Mouse (Mus musculus): ENCODE results near the gene Gpc6.
A peak's percentile ranks its signal among the peaks of the same experiment; 100 is the strongest.

Gpc6 gene

DNA sequence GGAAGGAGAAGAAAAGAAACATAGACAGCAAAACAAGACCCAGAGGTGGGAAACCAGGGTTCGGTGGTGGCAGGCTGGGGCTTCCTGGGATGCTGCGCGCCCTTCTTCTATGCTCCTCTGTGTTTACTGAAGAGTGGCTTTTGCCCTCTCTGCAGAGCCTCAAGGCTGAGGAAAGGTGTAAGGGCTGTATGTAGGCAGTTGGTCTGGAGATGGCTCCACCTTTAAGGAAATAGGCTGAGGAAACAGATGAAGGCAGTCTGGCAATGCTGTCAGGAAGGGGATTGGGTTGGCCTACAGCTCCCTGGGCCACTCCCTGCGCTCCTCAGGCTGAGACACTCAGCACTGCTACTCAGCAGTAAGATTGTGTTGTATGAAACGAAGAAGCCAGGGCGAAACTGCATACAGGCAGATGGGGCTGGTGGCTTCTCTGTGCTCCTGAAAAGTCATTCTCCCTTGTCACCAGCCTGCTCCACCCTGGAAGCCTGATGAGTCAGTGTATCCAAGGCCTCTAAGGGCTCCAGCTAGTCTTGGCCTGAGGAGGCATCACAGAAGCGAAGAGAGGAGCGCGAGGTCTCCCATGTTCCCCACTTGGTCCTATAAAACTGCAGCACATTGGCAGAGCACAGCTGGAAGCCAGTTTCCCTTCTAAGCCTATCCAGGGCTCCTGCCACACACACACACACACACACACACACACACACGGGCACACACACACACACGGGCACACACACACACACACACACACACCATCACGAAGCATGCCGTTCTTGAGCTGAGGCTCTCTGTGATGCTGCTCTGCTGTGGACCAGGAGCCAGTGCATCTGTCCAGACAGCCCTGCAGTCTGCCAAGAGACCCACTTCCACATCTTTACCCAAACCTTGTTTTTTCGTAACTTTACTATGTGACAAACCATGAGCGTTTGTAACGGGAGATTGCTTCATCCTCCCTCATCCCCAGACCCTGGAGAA is 1006.0 kb downstream of the Gpc6 start:
- DNase-seq (ENCODE audit: low spot score) = no peak

DNA sequence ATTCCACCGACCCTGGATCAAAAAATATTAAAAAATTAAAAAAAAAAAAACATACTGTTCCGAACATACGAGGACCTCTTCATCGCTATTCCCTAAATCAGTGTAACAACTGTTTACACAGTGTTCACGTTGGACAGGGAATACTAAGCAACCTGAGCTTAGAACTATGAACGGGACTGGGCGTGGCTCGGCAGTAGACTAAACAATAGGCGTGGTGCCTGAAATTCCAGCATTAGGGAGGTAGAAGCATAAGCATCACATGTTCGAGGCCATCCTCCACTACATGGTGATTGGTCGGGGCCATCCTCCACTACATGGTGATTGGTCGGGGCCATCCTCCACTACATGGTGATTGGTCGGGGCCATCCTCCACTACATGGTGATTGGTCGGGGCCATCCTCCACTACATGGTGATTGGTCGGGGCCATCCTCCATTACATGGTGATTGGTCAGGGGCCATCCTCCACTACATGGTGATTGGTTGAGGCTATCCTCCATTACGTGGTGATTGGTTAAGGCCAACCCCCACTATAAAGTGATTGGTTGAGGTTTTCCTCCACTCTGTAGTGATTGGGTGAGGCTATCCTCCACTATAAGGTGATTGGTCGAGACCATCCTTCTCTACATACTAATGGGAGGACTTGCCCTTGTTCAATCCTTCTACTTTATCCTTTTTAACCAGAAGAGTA is 1007.2 kb downstream of the Gpc6 start:
- DNase-seq (ENCODE audit: low spot score) = no peak

DNA sequence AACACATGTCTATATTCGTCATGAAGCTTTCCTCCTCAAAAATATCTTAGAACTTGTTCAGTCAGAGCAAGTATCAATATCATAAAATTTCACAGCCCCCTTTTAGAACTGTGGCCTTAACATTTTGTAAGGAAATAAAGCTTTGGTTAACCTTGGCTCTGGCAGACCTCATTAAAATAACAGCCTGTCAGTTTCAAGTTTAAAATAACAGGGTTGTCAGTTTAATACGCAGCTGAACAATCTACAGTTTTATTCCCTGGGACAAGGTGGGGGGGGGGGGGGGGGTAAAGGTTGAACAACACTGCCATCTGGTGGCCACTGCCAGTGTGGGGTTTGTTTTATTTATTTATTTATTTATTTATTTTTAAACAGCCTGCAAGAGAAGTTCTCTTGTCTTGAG is 1013.4 kb downstream of the Gpc6 start:
- DNase-seq (ENCODE audit: low spot score) = peak; percentile 71

DNA sequence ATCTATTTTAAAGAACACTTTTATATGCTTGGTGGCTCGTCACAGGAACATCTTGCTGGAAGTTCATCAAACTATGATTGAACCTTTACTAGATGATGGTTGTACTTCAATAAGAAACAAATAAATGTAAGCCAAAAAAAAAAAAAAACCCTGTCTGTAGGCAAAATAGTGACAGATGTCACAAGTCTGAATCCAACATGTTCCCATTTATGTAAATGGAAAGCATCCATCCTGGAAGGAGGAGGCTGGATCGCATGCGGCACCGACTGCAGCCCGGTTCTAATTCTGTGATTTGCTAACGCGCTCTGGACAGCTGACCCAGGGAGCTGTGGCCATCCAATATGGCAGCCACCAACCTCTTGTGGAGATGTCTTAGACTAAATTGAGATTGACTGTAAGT is 1014.4 kb downstream of the Gpc6 start:
- DNase-seq (ENCODE audit: low spot score) = no peak

DNA sequence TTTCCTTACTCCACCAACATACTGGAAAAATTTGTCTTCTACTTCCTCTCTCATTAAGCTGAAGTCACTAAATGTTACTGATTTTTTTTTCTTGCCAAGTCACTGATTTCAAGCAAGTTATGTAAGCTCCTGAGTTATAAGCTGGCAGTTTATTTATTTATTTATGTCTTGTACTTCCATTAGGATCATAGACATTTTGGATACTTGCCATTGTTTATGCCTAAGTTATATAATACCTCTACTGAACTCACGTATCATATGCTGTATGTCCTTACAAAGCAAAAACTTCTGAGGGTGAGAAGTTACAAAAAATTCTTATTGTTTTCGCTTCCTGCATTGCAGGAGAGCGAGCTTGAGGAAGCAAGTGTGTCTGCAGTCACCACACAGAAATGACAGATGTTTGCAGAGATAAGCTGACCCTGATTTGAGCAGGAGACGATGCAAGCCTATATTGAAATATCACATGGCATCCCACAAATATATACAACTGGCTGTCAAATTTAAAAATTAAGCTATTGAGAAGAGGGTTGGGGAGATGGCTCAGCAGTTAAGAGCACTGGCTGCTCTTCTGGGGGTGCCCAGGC is 1020.9 kb downstream of the Gpc6 start:
- no peak for DNase-seq (ENCODE audit: low spot score)

DNA sequence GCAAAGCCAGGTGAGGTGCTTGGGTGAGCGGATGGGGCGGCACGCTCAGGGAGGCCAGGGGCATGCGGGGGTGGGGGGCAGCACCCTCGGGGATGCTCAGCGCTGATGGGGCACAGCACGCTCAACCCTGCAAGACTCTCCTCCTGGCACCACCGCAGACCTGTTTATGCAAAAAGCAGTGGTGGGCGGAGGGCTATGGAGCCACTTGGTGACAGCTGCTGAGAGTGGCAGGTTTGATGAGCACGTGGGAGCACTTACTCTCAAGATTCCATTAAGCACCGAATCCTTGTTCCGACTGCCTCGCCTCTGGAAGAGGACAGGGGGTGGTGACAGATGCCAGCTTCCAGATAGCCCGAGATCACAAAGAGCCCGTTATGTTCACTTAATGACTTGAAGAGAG is 1026.2 kb downstream of the Gpc6 start:
- no peak for DNase-seq (ENCODE audit: low spot score)

DNA sequence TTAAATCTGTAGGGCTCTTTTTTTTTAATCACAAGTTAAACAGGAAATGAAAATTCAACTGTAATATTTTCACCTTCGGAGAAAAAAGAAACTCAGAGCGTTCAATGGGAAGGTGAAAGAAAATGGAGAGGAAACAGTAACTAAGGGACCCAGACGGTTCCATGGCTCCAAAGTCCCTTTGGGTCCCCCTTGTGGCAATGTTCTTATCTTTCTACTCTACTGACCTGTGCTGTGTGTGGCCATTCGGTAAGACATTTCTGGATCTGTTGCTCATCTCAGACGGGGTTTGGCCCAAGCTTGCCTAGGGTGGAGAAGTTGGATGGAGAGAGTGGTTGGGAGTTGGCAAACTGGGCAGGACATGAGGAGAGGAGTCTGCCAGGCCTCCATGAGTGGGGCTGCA is 1026.6 kb downstream of the Gpc6 start:
- DNase-seq (ENCODE audit: low spot score) = no peak

DNA sequence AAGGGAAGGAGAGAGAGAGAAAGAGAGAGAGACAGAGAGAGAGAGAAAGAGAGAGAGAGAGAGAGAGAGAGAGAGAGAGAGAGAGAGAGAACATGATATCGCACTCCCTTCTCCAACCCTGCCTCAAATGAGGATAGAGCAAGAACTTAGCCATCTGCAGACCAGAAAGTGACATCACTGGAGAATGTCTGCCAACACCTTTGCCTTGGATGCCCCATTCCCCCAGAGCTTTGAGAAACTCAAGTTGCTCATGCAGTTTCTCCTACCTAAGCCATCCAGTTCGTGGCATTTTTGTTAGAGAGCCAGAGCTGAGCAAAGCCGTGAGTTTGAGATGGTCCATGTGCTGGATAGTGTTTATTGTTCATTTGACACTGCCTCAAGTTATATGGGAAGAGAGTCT is 1030.9 kb downstream of the Gpc6 start:
- DNase-seq (ENCODE audit: low spot score) = no peak

DNA sequence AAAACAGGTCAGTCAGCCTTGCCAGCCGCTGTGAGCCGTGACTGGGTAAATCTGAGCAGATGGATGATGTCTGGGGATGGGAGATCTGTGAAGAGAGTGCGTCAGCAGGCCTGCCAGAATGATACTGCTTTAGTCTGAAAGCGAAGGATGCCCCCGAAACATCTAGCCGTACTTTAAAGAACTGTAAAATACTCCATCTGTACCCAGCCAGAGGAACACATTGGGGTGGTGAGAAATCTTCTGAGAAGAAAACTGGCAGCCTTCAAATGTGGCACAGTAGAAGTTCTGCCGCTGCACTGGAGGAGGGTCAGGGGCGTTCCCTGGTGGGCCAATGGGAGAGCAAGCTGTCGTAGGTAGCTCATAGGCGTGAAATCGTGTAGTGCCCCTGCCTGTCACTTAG is 1033.3 kb downstream of the Gpc6 start:
- no peak for DNase-seq (ENCODE audit: low spot score)

DNA sequence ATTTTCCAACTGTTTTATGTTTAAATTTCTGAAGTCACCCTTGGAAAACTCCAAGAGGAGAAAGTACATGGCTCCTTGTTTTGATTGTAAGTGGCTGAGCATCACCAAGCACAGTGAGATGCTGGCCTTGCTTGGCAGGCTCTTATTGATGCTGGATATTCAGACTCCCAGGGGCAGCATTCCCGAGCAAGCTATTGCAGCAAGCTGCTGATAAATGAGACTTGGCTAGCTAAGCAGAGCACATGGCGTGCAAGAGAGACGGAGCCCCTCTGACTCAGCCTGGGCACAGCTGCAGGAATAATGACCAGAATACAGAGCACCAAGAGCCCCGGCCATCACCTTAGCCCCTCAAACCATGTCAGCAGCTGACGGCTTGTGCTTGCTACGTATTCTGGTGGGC is 1036.2 kb downstream of the Gpc6 start:
- no peak for DNase-seq (ENCODE audit: low spot score)

DNA sequence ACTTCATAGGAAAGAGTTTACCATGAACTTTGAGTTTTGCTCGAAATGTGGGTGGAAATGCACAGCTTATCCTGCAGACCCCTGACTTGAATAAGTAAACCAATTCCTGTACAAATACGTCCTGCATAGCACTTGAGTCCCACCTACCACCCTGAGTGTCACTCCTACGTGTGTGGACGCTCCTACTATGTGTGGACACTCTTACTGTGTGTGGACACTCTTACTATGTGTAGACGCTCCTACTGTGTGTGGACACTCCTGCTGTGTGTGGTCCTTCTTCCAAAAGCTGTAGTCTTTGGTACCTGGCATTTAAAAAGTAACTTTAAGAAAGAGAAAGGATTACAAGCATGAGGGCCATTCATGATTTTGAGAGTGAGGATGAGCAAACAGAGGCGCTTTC is 1036.7 kb downstream of the Gpc6 start:
- no peak for DNase-seq (ENCODE audit: low spot score)

DNA sequence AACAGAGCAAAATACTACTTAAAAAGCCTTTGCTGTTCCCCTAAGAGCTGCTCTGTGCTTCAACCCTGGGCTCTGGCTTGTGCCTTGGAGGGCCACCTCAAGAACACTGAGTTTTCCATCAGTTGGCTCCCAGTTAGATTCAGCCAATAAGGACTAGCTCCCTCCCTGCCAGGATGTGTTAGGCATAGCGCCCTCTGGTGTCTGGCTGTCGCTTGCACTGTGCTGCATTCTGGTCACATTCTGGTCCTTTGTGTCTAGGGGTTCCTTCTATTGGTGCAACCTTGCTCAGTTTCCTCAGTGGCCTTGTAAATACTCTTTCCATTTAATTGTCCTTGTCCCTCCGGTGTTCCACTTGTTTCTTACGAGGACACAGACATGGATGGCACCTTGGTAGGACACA is 1037.3 kb downstream of the Gpc6 start:
- DNase-seq (ENCODE audit: low spot score) = peak; percentile 71

DNA sequence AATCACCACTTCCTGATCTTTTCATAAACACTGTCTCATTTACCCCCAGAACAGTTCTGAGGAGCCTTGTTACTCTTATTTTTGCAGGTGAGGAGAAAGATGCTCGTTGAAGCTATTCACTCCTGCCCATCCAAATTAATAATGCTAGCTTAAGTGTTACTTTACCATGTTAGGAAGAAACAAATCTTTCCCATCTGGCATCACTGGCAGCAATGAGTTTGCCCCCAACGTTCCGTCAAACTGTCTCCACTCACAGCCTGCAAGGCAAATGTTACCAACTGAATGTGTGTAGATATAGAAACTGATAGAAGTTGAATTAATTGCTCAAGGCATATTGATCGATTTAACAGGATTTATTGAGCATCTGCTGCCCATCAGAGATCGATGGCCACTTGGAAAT is 1047.5 kb downstream of the Gpc6 start:
- DNase-seq (ENCODE audit: low spot score) = no peak

DNA sequence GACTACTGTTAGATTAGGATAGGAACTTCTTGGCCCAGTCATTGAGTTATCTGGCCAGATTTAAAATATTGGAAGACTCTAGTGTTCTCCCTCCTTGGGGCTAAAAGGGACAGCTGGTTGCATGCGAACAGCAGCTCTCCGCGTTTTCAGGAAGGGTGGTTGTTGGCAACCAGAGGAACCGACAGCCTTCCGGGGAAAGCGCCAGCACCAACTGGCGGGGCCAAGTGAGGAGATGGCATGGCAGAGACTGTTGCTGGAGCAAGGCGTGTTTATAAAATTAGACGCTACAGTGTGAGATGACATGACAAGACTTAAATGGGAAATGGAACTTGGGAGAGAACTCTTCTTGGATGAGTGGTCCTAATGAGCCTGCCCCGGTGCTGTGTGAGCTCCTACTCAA is 1056.4 kb downstream of the Gpc6 start:
- no peak for DNase-seq (ENCODE audit: low spot score)

DNA sequence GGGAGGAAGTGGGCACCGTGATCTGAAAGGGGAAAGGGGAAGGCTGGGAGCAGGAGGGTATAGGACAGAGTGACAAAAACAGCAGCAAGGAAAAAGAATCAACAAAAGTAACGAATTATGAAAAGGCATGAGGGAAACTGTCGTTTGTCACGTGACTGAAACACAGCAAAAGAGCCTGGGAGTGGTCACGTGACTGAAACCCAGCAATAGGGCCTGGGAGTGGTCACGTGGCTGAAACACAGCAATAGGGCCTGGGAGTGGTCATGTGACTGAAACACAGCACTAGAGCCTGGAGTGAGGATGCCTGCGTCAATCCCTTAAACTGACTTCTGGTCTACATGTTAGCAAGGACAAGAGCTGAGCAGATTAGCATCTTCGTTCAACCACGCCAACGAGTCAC is 1063.3 kb downstream of the Gpc6 start:
- no peak for DNase-seq (ENCODE audit: low spot score)

DNA sequence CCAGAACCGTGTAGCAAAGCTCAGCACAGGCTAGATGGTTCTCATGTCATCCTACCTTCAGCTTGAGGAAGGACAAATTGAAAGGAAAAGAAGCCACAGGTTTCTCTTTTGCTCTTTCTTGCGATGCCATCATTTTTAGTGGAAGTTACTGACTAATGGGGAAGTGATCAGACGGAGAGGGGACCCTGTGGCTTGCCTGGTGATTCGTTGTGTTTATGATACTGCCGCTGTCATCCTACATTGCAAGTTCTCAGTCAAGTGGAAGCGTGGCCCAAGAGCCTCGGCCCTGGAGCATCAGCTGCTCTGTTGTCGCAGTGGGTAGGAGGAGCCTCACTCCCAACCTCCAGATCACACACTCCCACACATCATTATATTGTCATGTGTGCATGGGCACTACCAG is 1065.1 kb downstream of the Gpc6 start:
- DNase-seq (ENCODE audit: low spot score) = no peak

DNA sequence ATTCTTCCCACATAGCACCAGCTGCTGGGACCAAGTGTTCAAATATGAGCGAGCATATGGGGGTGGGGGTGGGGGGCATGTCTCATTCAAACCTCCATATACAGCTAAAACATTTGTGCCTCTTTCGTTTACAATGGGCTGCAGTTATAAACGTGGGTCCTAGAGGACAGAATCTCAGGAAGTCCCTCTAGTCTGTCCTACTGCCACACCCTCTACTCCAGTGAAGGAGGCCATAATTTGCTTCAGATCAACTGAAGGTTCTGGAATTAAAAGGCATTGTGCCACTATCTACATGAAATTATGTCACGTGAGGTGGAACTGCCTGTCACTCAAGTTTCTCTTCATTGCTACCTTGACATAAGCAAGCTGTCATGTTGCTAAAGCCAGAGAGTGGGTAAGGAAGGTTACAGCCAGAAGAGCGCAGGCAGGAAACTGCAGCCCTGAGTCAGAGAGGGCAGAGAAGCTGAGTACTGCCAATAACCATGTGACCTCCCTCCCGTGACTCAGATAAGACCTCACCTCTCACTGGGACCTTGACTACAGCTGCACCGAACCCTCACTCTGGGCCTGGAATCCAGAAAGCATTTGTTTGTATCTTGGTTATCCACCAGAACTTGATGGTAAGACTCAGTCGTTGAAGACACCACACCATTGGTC is 1067.6 kb downstream of the Gpc6 start:
- DNase-seq (ENCODE audit: low spot score) = no peak

DNA sequence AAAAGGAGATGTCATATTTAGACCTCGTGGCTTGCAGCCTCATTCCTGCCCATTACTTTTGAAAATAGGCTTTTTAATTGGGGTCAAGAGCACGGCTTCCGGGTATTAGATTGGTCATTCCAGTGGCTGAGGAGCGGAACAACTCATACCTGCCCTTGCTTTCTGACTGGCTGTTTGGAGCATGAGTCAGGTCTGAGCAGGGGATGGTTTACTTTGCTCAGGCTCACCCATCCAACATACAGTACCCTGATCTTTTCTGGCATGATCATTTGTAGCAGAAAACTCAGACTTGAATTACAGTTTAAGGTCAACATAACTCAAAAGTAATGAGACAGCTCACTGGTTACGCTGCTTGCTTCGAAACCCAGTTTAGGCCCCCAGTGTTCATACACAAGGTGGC is 1068.7 kb downstream of the Gpc6 start:
- no peak for DNase-seq (ENCODE audit: low spot score)

DNA sequence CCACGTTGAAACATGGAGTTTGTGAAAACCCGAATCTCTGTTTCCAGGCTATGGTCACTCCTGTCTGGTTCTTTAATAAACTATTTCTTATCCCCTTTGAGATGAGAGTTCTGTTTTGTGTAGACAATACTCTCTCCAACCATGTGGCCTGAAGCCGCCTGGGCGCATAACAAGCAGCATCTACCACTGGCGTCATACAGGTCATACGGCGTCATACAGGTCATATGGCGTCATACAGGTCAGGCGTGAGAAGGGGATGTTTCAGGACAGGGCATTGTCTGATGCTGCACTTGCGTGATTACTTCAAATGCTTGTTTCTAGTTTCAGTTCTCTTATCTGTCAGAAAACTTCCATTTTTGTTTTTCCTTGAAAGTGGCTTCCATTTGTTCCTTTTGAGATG is 1079.3 kb downstream of the Gpc6 start:
- peak; percentile 19 for DNase-seq (ENCODE audit: low spot score)

DNA sequence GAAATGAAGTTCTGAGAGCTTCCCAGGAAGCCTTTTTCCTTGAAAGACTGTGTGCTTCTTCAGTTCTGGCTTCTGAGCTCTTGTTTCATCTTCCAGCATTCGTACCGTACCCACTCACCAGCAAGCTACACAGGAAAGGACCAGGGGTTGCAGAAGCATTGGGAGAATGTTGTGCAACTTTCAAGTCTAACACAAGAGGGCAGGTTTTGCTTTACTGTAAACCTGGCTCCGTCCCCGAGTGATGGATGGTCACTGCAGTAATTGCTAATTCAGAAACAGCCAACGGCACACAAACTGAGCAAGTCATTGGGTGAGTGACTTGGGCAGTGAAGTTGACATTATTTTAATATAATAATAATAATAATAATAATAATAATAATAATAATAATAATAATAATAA is 1080.6 kb downstream of the Gpc6 start:
- peak; percentile 59 for DNase-seq (ENCODE audit: low spot score)

DNA sequence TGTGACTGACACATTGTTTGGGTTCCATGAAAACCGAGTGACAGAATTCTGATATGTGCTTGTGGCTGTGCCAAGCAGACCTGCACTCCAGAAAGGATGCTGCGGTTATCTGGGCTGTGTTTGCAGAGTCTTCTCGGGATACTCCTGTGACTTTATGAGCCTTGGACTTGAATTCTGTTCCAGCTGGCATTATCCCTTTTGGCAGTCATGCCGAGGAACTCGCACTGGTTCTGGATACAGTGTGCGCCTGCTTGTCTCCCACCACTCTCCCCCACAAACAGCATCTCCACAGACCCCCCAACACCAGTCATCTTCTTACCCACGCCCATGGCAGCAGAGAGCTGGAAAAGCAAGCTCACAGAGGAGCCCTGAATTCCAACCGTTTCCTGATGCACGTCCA is 1084.4 kb downstream of the Gpc6 start:
- no peak for DNase-seq (ENCODE audit: low spot score)

DNA sequence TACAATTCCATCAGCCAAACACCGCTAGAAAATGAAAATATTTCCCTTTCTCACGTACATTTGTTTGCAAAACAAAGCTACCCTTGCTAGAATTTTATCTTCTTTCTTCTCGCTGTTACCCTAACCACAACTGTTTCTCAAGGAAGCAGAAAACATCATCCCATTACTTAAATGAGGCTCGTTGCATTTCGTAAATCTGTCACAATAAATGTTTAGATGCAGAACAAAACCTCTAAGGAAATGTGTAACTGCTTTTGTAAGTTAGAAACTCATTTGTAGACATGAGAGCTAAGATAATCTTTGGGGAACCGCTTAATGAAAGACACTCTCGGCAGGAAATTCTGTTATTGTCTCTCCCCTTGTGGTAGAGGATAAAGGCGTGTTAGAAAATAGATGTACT is 1088.1 kb downstream of the Gpc6 start:
- no peak for DNase-seq (ENCODE audit: low spot score)

DNA sequence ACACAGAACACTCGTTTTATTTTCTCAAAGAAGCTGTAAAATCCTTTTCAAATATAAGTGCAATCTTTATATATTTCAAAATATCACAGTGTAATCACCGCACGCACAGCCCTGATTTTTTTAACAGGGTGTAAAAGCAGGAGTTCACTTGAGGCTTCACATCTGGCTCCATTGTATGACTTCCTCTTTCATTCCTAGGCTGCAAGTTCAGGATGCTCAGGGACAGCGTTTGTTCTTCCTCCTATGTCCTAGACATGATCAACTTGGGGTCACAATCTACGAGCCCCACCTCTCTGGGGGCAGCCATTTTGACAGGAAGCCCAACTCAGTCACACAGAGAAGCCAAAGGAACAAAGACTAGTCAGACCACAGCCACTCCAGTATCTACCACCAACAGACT is 1094.2 kb downstream of the Gpc6 start:
- no peak for DNase-seq (ENCODE audit: low spot score)
